Mouse (Mus musculus) thymus, postnatal 0 days (tissue): ENCODE data around the gene Zic3. TPM values are rescaled to one million over a fixed set of nuclear protein-coding genes. Genes with fewer than 3 reads are reported as not detected.

ENCODE experiments used
- DNase-seq: peaks from one replicate; pipeline ENCODE4 v3.0.0-alpha.2; 2015; ENCODE audit warnings: low spot score
- polyA plus RNA-seq: library from polyadenylated mRNA; unstranded; fragments of >200 nt; fragmentation: Nextera tagmentation; extraction: Ambion mirVana; gene quantifications from 2 replicates; pipeline ENCODE4 v1.2.1, GENCODE M21; 2015

Zic3 gene
- polyA plus RNA-seq, 1 experiment from 2014 or later = not detected

- DNase-seq = no peak
Observed at GRCm38 (mm10) chrX:58041865-58042264, 19.4 kb downstream of the Zic3 start.

GRCm38 (mm10) chrX:58042512-58042911 lies 20.0 kb downstream of the Zic3 start:
- DNase-seq = no peak
